Mouse (Mus musculus) large intestine, adult 2 months (tissue): Measurements from ENCODE around the gene Vopp1. TPM values are rescaled to one million over a fixed set of nuclear protein-coding genes. Genes with fewer than 3 reads are reported as not detected.
"Not testable (repeated sequence)": the region's sequence is repeated elsewhere in the genome, so short reads cannot be mapped to it uniquely, and the experiment has no call there.

ENCODE experiments used
- DNase-seq: peaks from one replicate; pipeline ENCODE4 v3.0.0-alpha.2; 2012; ENCODE audit warnings: low read depth, low spot score
- WGBS: fragments of 180-500 bp; shearing (Covaris S2); methylation state at CpG from one replicate; pipeline ENCODE4 v1.1.7; 2018; 5-methylcytosine and 5-hydroxymethylcytosine counted together
- polyA plus RNA-seq: library from polyadenylated mRNA; depleted of rRNA; stranded (reverse); fragments of >200 nt; gene quantifications from 2 replicates; pipeline ENCODE4 v1.2.3, GENCODE M21; 2012; rRNA removed

The Vopp1 gene
- 12.4 and 15.3 TPM in 2 replicates for polyA plus RNA-seq

DNA sequence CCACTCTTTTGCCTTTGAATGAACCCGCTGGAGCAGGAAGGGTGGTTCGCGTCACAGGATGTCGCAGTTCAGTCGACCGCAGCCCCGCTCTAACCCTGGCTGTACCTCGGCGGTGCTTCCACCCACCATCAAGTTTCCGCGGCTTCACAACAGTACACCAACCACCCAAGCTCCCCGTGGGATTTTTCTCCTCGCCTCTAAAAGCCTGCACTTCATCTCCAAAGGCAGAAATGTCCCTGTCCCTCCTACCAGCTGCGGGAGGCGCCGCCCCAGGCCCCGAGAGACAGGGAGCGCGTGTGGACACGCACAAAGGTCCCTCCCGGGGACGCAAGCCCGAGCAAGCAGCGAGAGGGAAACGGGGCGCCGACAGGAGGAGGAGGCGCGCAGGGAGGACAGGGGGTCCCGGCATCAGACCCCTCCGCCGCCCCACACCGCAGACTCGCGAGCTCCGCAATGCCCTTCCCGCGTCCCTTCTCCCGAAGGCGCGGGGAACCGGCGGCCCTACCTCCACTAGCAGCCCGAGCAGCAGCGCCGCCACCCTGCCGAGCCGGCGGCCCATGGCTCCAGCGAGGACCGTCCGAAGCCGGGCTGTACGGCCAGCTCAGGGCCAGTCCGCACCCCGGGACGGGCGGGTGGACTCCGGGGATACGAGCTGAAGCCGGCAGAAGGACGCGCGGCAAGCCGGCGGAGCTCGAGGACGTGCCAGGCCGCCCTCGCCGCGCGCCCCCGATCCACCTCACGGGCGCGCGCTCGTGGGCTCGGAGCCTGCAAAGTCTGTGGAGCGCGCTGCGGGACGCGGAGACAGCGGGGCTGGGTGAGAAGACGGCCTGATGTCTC, at the start of gene Vopp1:
Gene Vopp1 (minus strand): TSS at position 738 of the 837 bp plus-strand sequence.
- peak; percentile 14 for DNase-seq
- WGBS = under 1% methylated on average over 86 of the region's 87 CpGs

DNA sequence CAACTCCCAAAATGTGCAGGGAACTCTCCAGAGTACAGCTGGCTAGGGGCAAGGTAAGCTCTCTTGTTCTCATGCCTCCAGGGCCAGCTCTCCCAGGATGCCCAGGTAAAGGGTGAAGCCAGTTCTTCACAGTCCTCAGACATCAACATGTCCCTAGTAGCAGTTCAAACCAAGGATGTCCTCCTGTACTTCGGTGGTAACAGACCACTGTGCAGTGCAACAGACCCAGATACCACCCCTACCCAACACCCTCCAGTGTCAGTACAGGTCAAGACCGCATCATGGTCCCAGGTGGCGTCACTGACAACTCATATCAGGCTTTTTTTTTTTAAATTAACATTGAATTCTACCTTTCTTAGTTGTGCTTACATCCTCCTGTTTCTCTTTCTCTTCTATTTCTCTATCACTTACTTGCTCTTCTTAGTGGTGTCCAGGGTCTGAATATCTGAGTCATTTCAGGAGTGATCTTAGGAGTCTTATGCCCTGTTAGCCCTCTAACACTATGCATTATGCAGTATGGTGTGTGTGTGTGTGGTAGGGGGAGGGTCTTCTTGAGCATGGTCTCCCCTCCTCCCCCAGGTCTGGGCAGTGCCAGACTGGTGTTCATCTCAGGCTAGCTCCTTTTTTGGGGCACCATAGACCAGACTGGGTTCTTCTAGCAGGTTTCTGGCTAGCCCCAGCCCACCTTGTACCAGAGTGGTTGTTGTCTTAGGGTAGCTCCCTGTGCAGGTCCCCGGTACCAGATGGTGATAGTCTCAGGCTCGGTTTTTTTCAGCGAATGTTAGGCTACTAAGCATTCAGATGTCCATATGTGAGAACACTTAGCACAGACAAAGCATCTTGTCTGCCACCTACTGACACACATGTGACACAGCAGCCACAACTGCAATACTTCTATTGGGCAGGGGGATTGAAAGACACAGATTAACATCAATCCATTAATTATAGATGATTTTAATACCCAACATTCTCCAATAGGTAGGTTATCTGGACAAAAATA, 34.4 kb upstream of the Vopp1 start:
- DNase-seq = no peak
- 50% methylated on average over 6 of the region's 6 CpGs for WGBS

DNA sequence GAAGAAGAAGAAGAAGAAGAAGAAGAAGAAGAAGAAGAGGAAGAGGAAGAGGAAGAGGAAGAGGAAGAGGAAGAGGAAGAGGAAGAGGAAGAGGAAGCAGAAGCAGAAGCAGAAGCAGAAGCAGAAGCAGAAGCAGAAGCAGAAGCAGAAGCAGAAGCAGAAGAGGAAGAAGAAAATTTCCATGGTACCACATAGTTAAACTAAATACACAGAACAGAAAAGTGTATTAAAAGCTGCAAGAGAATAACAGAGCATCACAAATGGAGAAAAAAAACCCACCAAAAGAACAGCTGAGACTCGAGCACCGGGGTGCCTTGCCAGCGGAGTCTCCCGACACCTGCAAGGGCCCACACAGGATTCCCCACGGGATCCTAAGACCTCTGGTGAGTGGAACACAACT, 26.2 kb upstream of the Vopp1 start:
- DNase-seq = not testable (repeated sequence)
- WGBS = 88% methylated on average over 5 of the region's 5 CpGs

DNA sequence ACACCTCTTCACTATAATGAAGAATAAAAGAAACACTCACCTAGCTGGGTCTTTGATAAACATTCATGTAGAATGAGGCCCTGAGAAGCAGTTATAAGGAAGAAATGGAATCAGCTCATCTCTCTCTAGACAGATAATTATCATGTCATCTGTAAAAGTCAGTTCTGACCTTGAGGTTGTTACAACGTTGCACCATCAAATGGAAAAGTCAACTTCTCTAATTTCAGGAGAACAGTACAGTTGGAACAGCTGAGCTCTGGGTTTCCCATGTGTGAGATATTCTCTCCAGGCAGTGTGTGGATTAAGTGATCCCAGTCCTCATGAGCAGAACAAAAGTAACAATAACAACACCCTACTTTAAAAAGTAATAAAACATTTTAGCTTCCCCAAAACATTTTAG, 25.3 kb upstream of the Vopp1 start, which contains the start of gene Vmn1r21:
Gene Vmn1r21 (minus strand): TSS at position 58 of the 400 bp plus-strand sequence.
- 49% methylated on average over 1 of the region's 1 CpGs for WGBS

DNA sequence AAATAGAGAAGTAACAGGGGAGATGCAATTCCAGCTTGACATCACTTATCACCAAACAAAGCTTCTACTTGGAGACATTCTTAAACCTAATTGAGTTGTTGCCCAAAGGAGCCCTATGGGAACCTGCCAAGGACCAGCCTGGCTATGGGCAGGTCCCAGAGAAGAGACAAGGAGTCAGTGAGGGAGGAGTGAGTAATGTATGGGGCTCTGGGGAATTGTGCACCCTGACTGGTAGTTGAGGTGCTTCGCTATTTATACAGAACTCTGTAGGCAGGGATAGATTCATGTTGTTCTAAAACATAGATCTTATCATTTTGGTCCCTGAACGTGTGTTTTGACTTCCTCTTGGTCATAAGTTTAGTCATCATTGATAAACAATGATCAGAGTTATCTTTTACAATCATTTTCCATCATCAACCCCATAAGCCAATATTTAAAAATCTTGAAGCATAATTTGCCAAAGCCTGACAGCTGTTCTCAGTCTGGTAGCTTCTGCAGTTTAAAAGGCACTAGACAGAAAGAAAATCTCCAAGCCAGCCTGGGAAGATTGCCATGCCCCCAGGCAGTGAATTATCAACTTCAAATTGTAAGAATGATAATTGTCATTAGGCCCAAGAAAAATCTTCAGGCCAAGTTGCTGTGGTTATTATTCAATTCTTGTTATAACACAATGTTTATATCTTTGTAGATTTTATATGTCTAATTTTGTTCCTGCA, 14.9 kb upstream of the Vopp1 start:
- DNase-seq = no peak
- WGBS = 61% methylated on average over 2 of the region's 2 CpGs

More for the DNA sequence above, 25.3 kb upstream of the Vopp1 start, which contains the start of gene Vmn1r21:
- DNase-seq = no peak

DNA sequence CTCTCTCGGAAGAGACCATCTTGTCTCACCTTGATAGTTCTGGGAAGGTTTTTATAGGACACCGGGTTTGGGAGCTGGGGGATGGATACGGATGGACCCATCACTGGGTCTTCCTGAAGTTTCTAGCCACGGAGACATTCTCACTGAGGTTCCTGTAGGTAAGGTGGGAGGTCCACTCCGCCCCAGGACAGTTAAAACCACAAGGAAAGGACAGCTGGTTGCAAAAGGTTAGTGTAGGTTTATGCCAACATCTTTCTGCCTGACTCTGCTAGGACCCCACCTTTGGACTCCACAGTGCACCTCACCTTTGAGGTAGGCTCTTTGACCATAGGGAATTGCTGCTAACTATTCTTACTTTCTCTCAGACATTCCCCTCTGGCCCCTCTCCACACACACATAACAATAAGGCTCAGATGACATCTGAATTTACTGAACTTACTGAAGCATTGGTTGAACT, 328 bp upstream of the Vopp1 start:
- WGBS = 7% methylated on average over 5 of the region's 5 CpGs
- DNase-seq = no peak

DNA sequence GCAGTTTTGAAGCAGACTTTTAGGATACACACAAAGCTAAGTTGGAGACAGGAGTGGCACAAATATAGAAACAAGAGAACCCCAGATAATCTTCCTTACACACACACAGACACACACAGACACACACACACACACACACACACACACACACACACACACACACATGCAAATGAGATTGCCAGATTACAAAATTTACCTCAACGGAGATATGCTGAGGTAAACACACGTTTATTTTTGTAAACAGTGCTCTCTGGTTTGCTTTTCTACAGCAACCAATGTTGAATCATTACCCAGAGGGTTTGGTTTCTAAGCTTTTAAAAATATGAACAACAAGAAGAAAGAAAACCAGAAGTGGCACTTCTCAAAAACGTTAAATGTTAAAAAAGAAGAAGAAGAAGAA, 1.5 kb downstream of the Vopp1 start:
- no peak for DNase-seq
- 7% methylated on average over 3 of the region's 3 CpGs for WGBS

DNA sequence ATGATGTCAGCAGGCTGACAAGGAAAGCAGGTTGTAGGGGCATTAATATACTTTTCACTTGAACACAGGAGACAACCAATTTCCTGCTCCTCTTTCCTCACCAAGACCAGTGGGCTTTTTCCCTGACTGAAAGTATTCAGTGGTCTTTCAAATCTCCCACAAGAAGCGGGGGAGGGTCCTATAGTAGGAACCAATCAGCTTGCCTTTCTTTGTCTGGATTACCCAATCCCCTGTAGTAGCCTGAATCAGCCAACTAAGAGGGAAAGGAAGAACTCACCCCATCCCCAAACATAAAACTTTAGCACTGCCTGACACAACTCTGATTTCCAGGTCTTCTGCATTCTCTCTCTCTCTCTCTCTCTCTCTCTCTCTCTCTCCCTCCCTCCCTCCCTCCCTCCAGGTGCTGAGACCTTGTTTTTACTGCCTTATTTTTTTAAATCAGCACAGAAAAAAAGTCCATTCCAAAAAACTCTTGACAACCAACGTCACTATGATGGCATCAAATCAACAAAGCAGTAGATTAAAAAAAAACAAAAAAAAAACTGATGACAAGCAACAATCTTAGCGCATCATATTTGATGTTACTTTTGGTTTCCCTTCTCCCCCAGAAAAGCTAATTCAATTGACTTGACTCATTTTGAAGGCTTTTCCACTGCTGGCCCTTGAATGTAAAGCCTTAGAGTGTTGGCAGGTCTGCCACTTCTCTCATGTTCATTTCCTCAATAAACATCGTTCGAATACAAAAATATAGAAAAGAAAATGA, 2.1 kb downstream of the Vopp1 start:
- 53% methylated on average over 5 of the region's 5 CpGs for WGBS
- no peak for DNase-seq

DNA sequence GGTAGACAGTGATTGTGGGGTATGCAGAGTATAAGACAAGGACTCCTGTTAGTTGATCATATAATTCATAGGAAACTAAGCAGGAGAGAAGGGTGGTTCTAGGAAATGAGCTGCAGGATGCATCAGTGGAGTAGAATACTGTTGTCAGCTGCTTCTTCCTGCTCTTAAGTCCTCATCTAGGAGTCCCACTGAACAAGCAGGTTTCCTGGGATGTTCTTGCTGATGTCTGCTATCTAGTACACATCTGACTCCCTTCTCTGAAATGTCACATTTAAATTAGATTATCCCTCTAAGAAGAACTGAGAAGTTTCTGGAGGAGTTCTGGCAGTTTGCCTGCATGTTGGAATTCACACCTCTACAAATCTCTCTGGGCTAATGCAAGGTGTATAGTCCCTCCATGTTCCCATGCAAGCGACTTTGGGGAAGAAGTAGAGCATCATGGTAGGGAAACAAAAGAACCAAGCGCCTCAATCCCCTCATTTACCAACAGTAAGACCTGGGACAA, 10.5 kb downstream of the Vopp1 start:
- 94% methylated on average over 2 of the region's 2 CpGs for WGBS
- DNase-seq = no peak

DNA sequence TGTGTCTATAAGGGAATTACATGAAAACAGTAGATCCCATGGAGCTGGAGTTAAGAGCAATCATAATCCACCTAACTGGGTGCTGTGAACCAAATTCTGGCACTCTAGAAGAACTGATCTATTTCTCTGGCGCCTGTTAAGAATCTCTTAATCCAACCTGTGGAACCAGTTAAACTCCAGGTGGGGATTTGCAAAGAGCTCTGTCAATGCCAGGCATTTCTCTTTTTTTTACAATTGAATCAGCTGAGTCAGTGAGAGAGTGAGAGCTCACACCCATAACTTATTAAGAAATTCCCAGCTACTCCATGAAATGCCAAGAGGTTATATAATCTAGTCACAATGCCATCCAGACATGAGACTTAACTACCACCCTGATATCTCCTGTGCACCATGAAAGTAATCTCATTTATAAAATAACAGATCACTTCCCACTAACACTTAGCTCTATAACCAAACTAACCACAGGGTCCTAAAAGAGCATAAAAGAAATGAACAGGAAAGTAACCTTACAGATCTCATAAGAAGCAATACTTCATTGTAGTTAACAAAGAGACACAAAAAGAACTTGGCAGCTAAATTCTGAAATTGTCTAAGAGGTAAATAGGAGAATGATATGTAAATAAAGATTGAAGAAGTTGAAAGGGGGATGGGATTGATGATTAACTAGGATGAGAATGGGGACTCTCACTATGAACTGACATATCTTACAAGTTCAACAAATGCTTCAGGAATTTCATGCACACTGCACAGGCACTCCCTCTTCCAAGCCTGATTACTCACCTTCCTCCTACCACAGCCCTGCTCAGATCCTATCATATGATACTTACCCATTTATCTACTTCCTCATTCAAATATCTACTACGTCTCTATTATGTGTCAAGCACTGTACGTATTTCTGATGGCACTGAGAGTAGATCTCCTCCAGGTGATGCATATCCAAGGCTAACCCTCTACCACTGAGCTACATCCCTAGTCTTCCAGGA, 12.9 kb downstream of the Vopp1 start:
- WGBS = 32% methylated on average over 3 of the region's 3 CpGs
- peak; percentile 21 for DNase-seq

DNA sequence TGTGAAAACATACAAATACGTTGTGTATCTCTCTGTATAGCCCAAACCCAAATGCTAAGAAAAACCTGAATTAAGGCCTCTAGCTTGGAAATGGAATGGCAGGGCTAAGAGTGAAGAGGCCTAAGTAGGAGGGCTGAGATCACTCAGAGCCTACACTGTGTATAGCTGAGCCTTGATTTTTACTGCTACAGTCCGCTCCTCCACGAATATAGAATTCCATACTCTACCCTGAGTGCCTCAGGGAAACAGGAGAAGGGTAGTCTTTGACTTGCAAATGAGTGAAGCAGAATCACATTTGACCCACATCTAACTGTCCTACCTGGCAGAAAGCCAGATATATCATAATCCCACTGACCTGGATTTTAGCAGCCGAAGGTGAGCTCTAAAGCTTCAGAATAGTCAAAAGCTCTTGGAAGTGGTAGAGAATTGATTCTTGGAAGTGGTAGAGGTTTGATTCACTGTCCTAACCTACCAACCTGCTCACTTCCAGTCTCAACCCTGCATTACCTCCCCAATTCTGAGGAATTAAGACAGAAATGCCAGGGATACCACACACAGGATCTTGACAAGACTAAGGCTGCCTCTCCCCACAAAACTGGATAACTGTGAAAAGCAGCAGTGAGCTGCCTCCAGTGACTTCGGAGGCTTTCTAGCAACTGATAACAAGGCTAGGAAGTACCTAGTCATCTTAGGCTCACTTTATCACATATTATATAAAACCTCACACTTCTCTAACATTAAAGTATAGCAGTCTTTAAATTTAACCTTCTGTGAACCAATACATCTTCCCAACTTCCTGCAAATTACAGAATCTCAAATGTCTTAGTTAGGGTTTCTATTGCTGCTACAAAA, 19.5 kb downstream of the Vopp1 start:
- DNase-seq = no peak
- 91% methylated on average over 5 of the region's 5 CpGs for WGBS

DNA sequence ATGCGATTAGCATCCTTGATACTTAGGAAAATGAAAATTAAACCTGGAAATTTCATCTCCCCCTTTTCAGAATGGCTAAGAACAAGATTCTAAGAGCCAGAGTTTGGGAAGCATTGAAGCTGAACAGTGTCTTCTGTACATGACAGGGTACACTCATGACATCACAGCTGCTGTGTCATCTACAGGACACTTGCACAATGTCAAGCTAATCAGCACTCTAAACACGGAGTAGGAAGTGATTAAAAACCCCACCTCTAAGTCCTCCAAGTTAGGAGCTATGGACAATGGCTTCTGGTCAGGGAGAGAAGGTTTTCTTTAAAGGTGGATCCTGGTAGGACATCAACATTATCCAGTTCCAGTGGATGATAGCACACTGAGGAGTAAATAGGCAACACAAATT, 21.8 kb downstream of the Vopp1 start:
- WGBS = 65% methylated on average over 2 of the region's 2 CpGs

DNA sequence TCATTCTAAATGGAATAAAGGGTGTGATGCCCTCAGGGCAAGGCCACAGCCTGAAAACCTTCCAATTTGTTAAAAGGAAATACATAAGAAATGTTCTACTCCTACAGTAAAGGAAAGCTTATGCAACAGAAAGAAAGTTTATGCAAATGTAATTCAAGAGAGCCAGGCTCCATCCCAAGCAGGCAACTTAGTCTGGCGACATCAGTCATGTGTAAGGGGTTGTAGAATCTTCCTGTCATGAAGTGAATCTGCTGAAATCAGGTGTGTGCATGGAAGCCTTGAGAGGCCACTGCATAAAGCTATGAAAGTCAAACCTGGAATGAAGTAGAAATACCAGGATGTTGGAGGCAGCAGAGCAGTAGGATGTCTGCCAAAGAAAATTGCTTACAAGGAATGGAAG, 26.0 kb downstream of the Vopp1 start:
- 87% methylated on average over 1 of the region's 1 CpGs for WGBS
- DNase-seq = no peak

More for the DNA sequence above, 21.8 kb downstream of the Vopp1 start:
- DNase-seq = no peak

DNA sequence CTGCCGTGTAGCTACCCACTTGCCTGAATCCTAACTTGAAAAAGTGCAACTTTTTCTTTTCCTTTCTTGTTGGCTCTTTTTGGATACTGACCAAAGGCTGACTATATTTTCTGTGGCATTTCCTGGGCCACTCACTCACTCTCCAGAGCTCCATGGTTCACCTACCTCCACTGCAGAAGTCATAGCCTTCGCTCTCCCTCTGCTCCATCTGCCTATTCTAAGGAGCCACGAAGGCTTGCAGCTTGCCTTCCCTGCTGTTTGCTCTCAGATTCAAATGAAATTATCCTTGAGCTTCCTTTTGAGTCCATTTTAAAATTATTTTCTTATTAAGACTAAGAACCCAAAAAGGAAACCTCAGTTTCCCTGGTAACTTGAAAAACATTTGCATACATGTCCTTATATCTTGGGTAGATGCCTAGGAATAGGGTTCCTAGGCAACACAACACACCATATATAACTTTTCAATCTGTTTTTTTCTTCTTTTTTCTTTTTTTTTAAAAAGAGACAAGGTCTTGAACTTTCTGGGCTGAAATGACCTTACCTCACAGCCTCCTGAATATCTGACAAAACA, 28.0 kb downstream of the Vopp1 start:
- DNase-seq = no peak
- WGBS = 90% methylated on average over 3 of the region's 3 CpGs

DNA sequence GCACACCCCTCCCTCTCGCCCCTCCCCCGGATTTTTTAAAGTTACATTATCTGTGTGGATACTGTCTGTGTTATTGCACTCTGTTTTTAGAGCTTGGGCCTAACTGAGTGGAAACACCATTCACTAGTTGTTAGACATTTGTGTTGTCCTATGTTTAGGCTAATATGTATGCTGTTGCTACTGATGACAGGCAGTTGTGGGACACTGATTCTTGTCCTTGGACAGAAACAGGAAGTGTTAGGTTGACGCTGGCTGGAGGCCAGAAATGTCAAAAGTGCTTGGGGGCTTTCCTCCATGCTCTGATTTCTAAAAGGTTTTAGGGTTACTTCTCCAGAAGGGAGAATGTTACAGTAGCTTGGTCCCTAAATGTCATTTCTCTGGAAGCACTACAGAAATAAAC, 29.1 kb downstream of the Vopp1 start:
- WGBS = 58% methylated on average over 3 of the region's 3 CpGs
- DNase-seq = no peak

DNA sequence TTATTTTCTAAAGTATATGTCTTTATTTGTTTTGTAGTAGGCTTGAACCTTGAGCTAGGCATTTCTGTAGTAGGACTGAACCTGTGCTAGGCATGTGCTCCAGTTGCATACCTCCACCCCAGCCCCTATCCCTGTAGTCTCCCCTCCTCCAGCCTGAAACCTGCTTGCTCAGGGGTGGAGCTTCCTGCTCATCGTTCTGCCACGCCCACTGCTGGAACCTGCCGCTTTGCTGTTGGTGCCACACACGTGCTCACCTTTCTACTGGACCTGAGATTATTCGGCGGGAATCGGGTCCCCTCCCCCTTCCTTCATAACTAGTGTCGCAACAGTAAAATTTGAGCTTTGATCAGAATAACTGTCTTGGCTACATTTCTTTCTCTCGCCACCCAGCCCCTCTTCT, 32.1 kb downstream of the Vopp1 start:
- DNase-seq = not testable (repeated sequence)
- WGBS = 57% methylated on average over 9 of the region's 9 CpGs
